Mouse (Mus musculus) kidney, adult 8-10 months (tissue): ENCODE data around the gene Cib1.

ENCODE experiments used
- DNase-seq, 2 experiments: peaks; one replicate each; pipeline ENCODE4 v3.0.0; 2022

Gene Cib1

GRCm38 (mm10) chr7:80232489-80233029 lies at the start of gene Cib1, which contains the start of gene Gdpgp1:
Gene Cib1, minus strand, starts transcription at chr7:80232813.
Gene Gdpgp1, plus strand, starts transcription at chr7:80232865.
- DNase-seq: peak; percentile 97 to 98

GRCm38 (mm10) chr7:80281646-80282045 lies 49.0 kb upstream of the Cib1 start:
- DNase-seq: no peak

GRCm38 (mm10) chr7:80280998-80281397 lies 48.4 kb upstream of the Cib1 start:
- no peak for DNase-seq

- DNase-seq: no peak
Measured at GRCm38 (mm10) chr7:80280032-80280431, 47.4 kb upstream of the Cib1 start.

GRCm38 (mm10) chr7:80276374-80276773 lies 43.8 kb upstream of the Cib1 start:
- no peak for DNase-seq

GRCm38 (mm10) chr7:80273456-80273855 lies 40.8 kb upstream of the Cib1 start:
- DNase-seq: no peak

- peak; percentile 43 to 46 for DNase-seq
Measured at GRCm38 (mm10) chr7:80269751-80270255, 37.2 kb upstream of the Cib1 start.

- peak; percentile 94 to 98 for DNase-seq
Measured at GRCm38 (mm10) chr7:80268897-80269750, 36.5 kb upstream of the Cib1 start, which contains the start of gene Vps33b. Gene Vps33b, plus strand, starts transcription at chr7:80269649.

GRCm38 (mm10) chr7:80267764-80268163 lies 35.2 kb upstream of the Cib1 start:
- DNase-seq: no peak

- DNase-seq: no peak
Measured at GRCm38 (mm10) chr7:80264606-80265005, 32.0 kb upstream of the Cib1 start.

GRCm38 (mm10) chr7:80261372-80261990 lies 28.9 kb upstream of the Cib1 start:
- DNase-seq: no peak

- DNase-seq: peak; percentile 87 to 89
Measured at GRCm38 (mm10) chr7:80260625-80261371, 28.2 kb upstream of the Cib1 start, which contains the start of gene Ngrn. Gene Ngrn, plus strand, starts transcription at chr7:80261215.

GRCm38 (mm10) chr7:80257706-80258105 lies 25.1 kb upstream of the Cib1 start:
- no peak for DNase-seq

- no peak for DNase-seq
Measured at GRCm38 (mm10) chr7:80255981-80256380, 23.4 kb upstream of the Cib1 start.

GRCm38 (mm10) chr7:80252886-80253285 lies 20.3 kb upstream of the Cib1 start:
- no peak for DNase-seq

GRCm38 (mm10) chr7:80252437-80252836 lies 19.8 kb upstream of the Cib1 start:
- DNase-seq: no peak

- no peak for DNase-seq
Measured at GRCm38 (mm10) chr7:80246859-80247258, 14.2 kb upstream of the Cib1 start.

GRCm38 (mm10) chr7:80246148-80246721 lies 13.6 kb upstream of the Cib1 start, which contains the start of gene Ttll13:
Gene Ttll13, plus strand, starts transcription at chr7:80246376.
- peak; percentile 98 for DNase-seq

GRCm38 (mm10) chr7:80244851-80245250 lies 12.2 kb upstream of the Cib1 start:
- DNase-seq: no peak

GRCm38 (mm10) chr7:80241661-80242060 lies 9.0 kb upstream of the Cib1 start:
- DNase-seq: no peak

- DNase-seq: no peak
Measured at GRCm38 (mm10) chr7:80238542-80238941, 5.9 kb upstream of the Cib1 start.

- no peak for DNase-seq
Measured at GRCm38 (mm10) chr7:80233799-80234198, 1.2 kb upstream of the Cib1 start.
